Mouse (Mus musculus): ENCODE results near the gene Plbd2.

DNA sequence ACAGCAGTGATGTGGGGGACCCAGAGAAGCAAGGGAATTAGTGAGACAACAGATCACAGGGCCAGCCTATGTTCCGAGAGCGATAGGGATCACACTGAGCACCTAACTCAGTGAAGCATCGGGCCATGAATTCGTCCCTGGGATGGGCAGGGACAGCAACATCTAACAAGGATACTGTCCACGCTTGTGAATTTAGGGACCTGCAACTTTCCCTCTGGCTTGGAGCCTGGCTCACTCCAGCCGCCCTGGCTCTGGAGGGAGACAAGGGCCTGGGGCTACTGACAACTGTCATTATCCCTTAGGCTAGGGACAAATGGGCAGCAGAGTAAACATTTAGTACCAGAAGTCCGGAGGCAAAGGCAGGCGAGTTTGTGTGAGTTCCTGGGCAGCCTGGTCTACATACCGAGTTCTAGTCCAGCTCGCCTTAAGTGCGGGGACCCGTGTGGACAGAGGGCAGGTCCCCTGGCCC lies 716 bp downstream of the Plbd2 start:
- TF ChIP-seq POLR2A (IDR thresholded peaks at IDR 0.05; ENCODE audit: borderline replicate concordance, control insufficient read depth, low read depth, low read length) (no peak), CTCF (IDR thresholded peaks at IDR 0.05; ENCODE audit: control insufficient read depth, insufficient read depth, low read length) (no peak)
